Mouse (Mus musculus) stomach, postnatal 0 days (tissue): ENCODE results near the gene Psme4. TPM values are rescaled to one million over a fixed set of nuclear protein-coding genes. Genes with fewer than 3 reads are reported as not detected.
"Not testable (repeated sequence)": the region's sequence is repeated elsewhere in the genome, so short reads cannot be mapped to it uniquely, and the experiment has no call there.

ENCODE experiments used
- ATAC-seq: fragments of 200-750 bp; cut with Nextera tagmentation; 2 replicates; pipeline ENCODE4 v1.8.0; 2017; ENCODE audit not compliant: low FRiP score, low TSS enrichment
- DNase-seq: peaks from one replicate; pipeline ENCODE4 v3.0.0-alpha.2; 2016; ENCODE audit warnings: low spot score
- H3K27ac ChIP-seq: fragments of 300-500 bp; sonication (generic); replicated peaks from 2 replicates; pipeline ENCODE4 v1.5.1; 2014; ENCODE audit warnings: mild to moderate bottlenecking, control low read depth
- H3K27me3 ChIP-seq: fragments of 300-500 bp; sonication (generic); 2 replicates; pipeline ENCODE4 v1.6.1; 2014; ENCODE audit warnings: low read length; ENCODE audit not compliant: control insufficient read depth, insufficient read depth
- H3K36me3 ChIP-seq: fragments of 300-500 bp; sonication (generic); 2 replicates; pipeline ENCODE4 v1.6.1; 2014; ENCODE audit warnings: low read length, mixed read lengths; ENCODE audit not compliant: control insufficient read depth, insufficient read depth
- H3K4me1 ChIP-seq: fragments of 300-500 bp; sonication (generic); replicated peaks from 2 replicates; pipeline ENCODE4 v1.6.1; 2014; ENCODE audit warnings: antibody characterized with exemption; ENCODE audit not compliant: control insufficient read depth, insufficient read depth
- H3K4me2 ChIP-seq: fragments of 300-500 bp; sonication (generic); replicated peaks from 2 replicates; pipeline ENCODE4 v1.6.1; 2014; ENCODE audit warnings: low read depth, mild to moderate bottlenecking, control low read depth, moderate library complexity
- H3K4me3 ChIP-seq: fragments of 300-500 bp; sonication (generic); 2 replicates; pipeline ENCODE4 v1.5.1; 2014; ENCODE audit warnings: low read depth, low read length, control low read depth
- H3K9ac ChIP-seq: fragments of 300-500 bp; sonication (generic); 2 replicates; pipeline ENCODE4 v1.6.1; 2014; ENCODE audit warnings: mild to moderate bottlenecking, low read length, control low read depth, mixed read lengths
- H3K9me3 ChIP-seq: fragments of 300-500 bp; sonication (generic); 2 replicates; pipeline ENCODE4 v1.6.1; 2016; ENCODE audit warnings: low read length; ENCODE audit not compliant: control insufficient read depth
- CTCF ChIP-seq: IDR thresholded peaks from 2 replicates; pipeline ENCODE4 v1.5.1; 2016; ENCODE audit warnings: antibody characterized with exemption, low read depth, mild to moderate bottlenecking, moderate library complexity
- EP300 ChIP-seq: optimal IDR thresholded peaks from 2 replicates; pipeline ENCODE3; 2016; ENCODE audit warnings: antibody characterized with exemption
- WGBS: fragments of 180-500 bp; shearing (Covaris S2); extraction: QIAGEN DNeasy Blood & Tissue Kit; methylation state at CpG from one replicate; pipeline ENCODE4 v1.1.7; 2014; 5-methylcytosine and 5-hydroxymethylcytosine counted together
- polyA plus RNA-seq: library from polyadenylated mRNA; unstranded; fragments of >200 nt; fragmentation: Nextera tagmentation; extraction: Ambion mirVana; gene quantifications from 2 replicates; pipeline ENCODE4 v1.2.1, GENCODE M21; 2015

Psme4 gene
- polyA plus RNA-seq, 1 experiment from 2014 or later = 9.9 TPM

DNA sequence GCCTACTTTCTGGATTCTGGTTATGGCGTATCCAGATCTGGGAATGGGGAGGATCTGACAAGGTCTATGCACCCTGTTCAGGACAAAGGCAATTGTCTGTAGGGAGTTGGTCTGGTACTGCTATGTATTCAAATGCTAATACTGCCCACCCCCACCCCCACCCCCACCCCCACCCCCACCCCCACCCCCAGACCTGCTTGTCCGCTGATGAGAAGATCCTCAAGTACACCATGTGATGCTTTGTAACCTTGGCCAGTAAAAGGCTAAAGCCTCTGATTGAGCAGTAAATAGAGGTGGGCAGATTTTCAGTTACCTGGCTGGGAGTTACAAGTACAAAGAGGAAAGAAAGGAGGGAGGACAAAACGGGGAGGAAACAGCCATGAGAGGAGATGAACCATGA lies 21.9 kb upstream of the Psme4 start:
- Histone ChIP-seq H3K9ac (no peak overlapping the region), H3K4me3 (no peak overlapping the region), H3K4me1 (no peaks in the 10 kb centered on the region), H3K27ac (no peak overlapping the region), H3K4me2 (no peak overlapping the region), H3K9me3 (no peaks in the 10 kb centered on the region), H3K36me3 (no peaks in the 10 kb centered on the region), H3K27me3 (no peaks in the 10 kb centered on the region)
- ATAC-seq (no peak), DNase-seq (no peak)
- WGBS = 59% methylated on average over 3 of the region's 3 CpGs
- no peak for TF ChIP-seq EP300
- TF ChIP-seq CTCF = no peak

GRCm38 (mm10) chr11:30750039-30750823 lies 21.3 kb upstream of the Psme4 start:
- WGBS = 64% methylated on average over 3 of the region's 3 CpGs
- H3K27me3 ChIP-seq = no peaks in the 10 kb centered on the region
- H3K27ac ChIP-seq = no peak overlapping the region
- H3K4me2 ChIP-seq = no peak overlapping the region
- no peak overlapping the region for H3K9ac ChIP-seq
- H3K36me3 ChIP-seq = no peaks in the 10 kb centered on the region
- DNase-seq (no peak), ATAC-seq (no peak)
- TF ChIP-seq EP300 = no peak
- TF ChIP-seq CTCF = no peak
- H3K4me1 ChIP-seq = no peaks in the 10 kb centered on the region
- H3K9me3 ChIP-seq = no peaks in the 10 kb centered on the region
- no peak overlapping the region for H3K4me3 ChIP-seq

- H3K27ac ChIP-seq = no peak overlapping the region
- ATAC-seq (no peak), DNase-seq (no peak)
- no peak overlapping the region for H3K4me3 ChIP-seq
- H3K27me3 ChIP-seq = no peaks in the 10 kb centered on the region
- H3K4me2 ChIP-seq = no peak overlapping the region
- no peaks in the 10 kb centered on the region for H3K4me1 ChIP-seq
- no peaks in the 10 kb centered on the region for H3K36me3 ChIP-seq
- 59% methylated on average over 3 of the region's 3 CpGs for WGBS
- TF ChIP-seq CTCF (no peak), EP300 (no peak)
- no peaks in the 10 kb centered on the region for H3K9me3 ChIP-seq
- H3K9ac ChIP-seq = no peak overlapping the region
Measured at GRCm38 (mm10) chr11:30752956-30753355, 18.6 kb upstream of the Psme4 start.

GRCm38 (mm10) chr11:30754486-30754854 lies 17.1 kb upstream of the Psme4 start:
- not testable (repeated sequence) for DNase-seq, H3K4me1 ChIP-seq, H3K27ac ChIP-seq, H3K27me3 ChIP-seq, H3K9me3 ChIP-seq, ATAC-seq, H3K36me3 ChIP-seq
- peak overlapping the region; percentile 63 for H3K9ac ChIP-seq
- 67% methylated on average over 4 of the region's 4 CpGs for WGBS
- H3K4me2 ChIP-seq = peak overlapping the region; percentile 98
- H3K4me3 ChIP-seq = peak overlapping the region; percentile 52

- Histone ChIP-seq H3K27ac (no peak overlapping the region), H3K4me2 (peak overlapping the region; percentile 98), H3K9ac (peak overlapping the region; percentile 63), H3K36me3 (no peaks in the 10 kb centered on the region), H3K4me1 (no peaks in the 10 kb centered on the region), H3K27me3 (no peaks in the 10 kb centered on the region), H3K9me3 (no peaks in the 10 kb centered on the region), H3K4me3 (peak overlapping the region; percentile 52)
- ATAC-seq = peak; percentile 71
- DNase-seq = peak; percentile 52
- TF ChIP-seq EP300 (no peak), CTCF (no peak)
- WGBS = under 1% methylated on average over 43 of the region's 66 CpGs
Measured at GRCm38 (mm10) chr11:30754855-30755530, 16.5 kb upstream of the Psme4 start.

- H3K36me3 ChIP-seq = no peaks in the 10 kb centered on the region
- no peaks in the 10 kb centered on the region for H3K4me1 ChIP-seq
- H3K9ac ChIP-seq = no peak overlapping the region
- H3K27me3 ChIP-seq = no peaks in the 10 kb centered on the region
- no peaks in the 10 kb centered on the region for H3K9me3 ChIP-seq
- no peak overlapping the region for H3K27ac ChIP-seq
- ATAC-seq (no peak), DNase-seq (no peak)
- TF ChIP-seq CTCF (no peak), EP300 (no peak)
- H3K4me2 ChIP-seq = no peak overlapping the region
- WGBS = 77% methylated on average over 7 of the region's 7 CpGs
- no peak overlapping the region for H3K4me3 ChIP-seq
Measured at GRCm38 (mm10) chr11:30761381-30761780, 10.1 kb upstream of the Psme4 start.
